Mouse (Mus musculus) heart, embryonic 14.5 days (tissue): Measurements from ENCODE around the gene Vps8. TPM values are rescaled to one million over a fixed set of nuclear protein-coding genes. Genes with fewer than 3 reads are reported as not detected.
"Not testable (repeated sequence)": the region's sequence is repeated elsewhere in the genome, so short reads cannot be mapped to it uniquely, and the experiment has no call there.

Experiments used
- ATAC-seq: fragments of 200-750 bp; cut with Nextera tagmentation; 2 replicates; pipeline ENCODE4 v1.8.0; 2017; ENCODE audit warnings: low read depth, moderate TSS enrichment; ENCODE audit not compliant: insufficient number of reproducible peaks, insufficient read depth, low FRiP score
- H3K27ac ChIP-seq, 2 experiments: fragments of 200-500 bp in 1 of 2; fragments of 300-500 bp in 1 of 2; sonication (generic) in 1 of 2; replicated peaks in 1 of 2; 2 replicates each; pipeline ENCODE4 v1.5.1; 2012 to 2014; ENCODE audit warnings: low read depth in 2 of 2, low read length in 2 of 2, control low read depth in 1 of 2, mild to moderate bottlenecking in 1 of 2, mixed read lengths in 1 of 2; ENCODE audit not compliant: control insufficient read depth in 1 of 2, insufficient read depth in 1 of 2
- H3K27me3 ChIP-seq: fragments of 300-500 bp; sonication (generic); 2 replicates; pipeline ENCODE4 v1.6.1; 2014; ENCODE audit warnings: mild to moderate bottlenecking, low read length, control low read depth; ENCODE audit not compliant: control insufficient read depth, insufficient read depth
- H3K36me3 ChIP-seq: fragments of 300-500 bp; sonication (generic); 2 replicates; pipeline ENCODE4 v1.6.1; 2014; ENCODE audit warnings: mild to moderate bottlenecking, control low read depth, low read length, mixed read lengths; ENCODE audit not compliant: control insufficient read depth, insufficient read depth
- H3K4me1 ChIP-seq, 2 experiments: fragments of 200-500 bp in 1 of 2; fragments of 300-500 bp in 1 of 2; sonication (generic) in 1 of 2; 2 replicates each; pipeline ENCODE4 v1.6.1; 2012 to 2014; ENCODE audit warnings: low read length in 2 of 2, control low read depth in 1 of 2, mixed read lengths in 1 of 2; ENCODE audit not compliant: control insufficient read depth in 2 of 2, insufficient read depth in 2 of 2
- H3K4me2 ChIP-seq: fragments of 300-500 bp; sonication (generic); 2 replicates; pipeline ENCODE4 v1.6.1; 2014; ENCODE audit warnings: mild to moderate bottlenecking, low read length
- H3K4me3 ChIP-seq, 2 experiments: fragments of 200-500 bp in 1 of 2; fragments of 300-500 bp in 1 of 2; sonication (generic) in 1 of 2; 2 replicates each; pipeline ENCODE4 v1.5.1; 2012 to 2014; ENCODE audit warnings: low read length in 2 of 2, mild to moderate bottlenecking in 2 of 2, control low read depth in 1 of 2, low read depth in 1 of 2, moderate library complexity in 1 of 2; ENCODE audit not compliant: control insufficient read depth in 1 of 2, insufficient read depth in 1 of 2
- H3K9ac ChIP-seq: fragments of 300-500 bp; sonication (generic); 2 replicates; pipeline ENCODE4 v1.6.1; 2014; ENCODE audit warnings: mild to moderate bottlenecking, low read length
- H3K9me3 ChIP-seq: fragments of 300-500 bp; sonication (generic); 2 replicates; pipeline ENCODE4 v1.6.1; 2016; ENCODE audit warnings: low read length, control low read depth; ENCODE audit not compliant: control insufficient read depth
- WGBS: fragments of 180-500 bp; shearing (Covaris S2); extraction: QIAGEN DNeasy Blood & Tissue Kit; methylation state at CpG from one replicate; pipeline ENCODE4 v1.1.7; 2014; 5-methylcytosine and 5-hydroxymethylcytosine counted together
- polyA plus RNA-seq: library from polyadenylated mRNA; unstranded; fragments of >200 nt; fragmentation: Nextera tagmentation; extraction: Ambion mirVana; gene quantifications from 2 replicates; pipeline ENCODE4 v1.2.1, GENCODE M21; 2014

Gene Vps8
- polyA plus RNA-seq, 1 experiment from 2014 or later: 27.7 TPM

GRCm38 (mm10) chr16:21664633-21665363 is 241.9 kb downstream of the Vps8 start:
- no peak overlapping the region for H3K27ac ChIP-seq
- no peak for ATAC-seq
- H3K36me3 ChIP-seq: no peaks in the 10 kb centered on the region
- H3K4me1 ChIP-seq: no peaks in the 10 kb centered on the region; a peak in 1 of 4 replicates
- H3K9ac ChIP-seq: no peak overlapping the region
- H3K4me3 ChIP-seq: no peak overlapping the region
- no peaks in the 10 kb centered on the region for H3K27me3 ChIP-seq
- no peaks in the 10 kb centered on the region; the same call in 1 of the 2 replicates for H3K9me3 ChIP-seq
- WGBS: 52% methylated on average over 18 of the region's 18 CpGs
- no peak overlapping the region for H3K4me2 ChIP-seq

GRCm38 (mm10) chr16:21665423-21665986 is 242.6 kb downstream of the Vps8 start:
- H3K27ac ChIP-seq: no peak overlapping the region
- WGBS: 38% methylated on average over 4 of the region's 4 CpGs
- no peak overlapping the region for H3K4me3 ChIP-seq
- no peak overlapping the region for H3K4me2 ChIP-seq
- ATAC-seq: no peak
- no peak overlapping the region for H3K9ac ChIP-seq
- H3K27me3 ChIP-seq: no peaks in the 10 kb centered on the region
- no peaks in the 10 kb centered on the region; the same call in 1 of the 2 replicates for H3K9me3 ChIP-seq
- no peaks in the 10 kb centered on the region for H3K36me3 ChIP-seq
- no peaks in the 10 kb centered on the region; a peak in 1 of 4 replicates for H3K4me1 ChIP-seq

- H3K4me1 ChIP-seq: no peaks in the 10 kb centered on the region
- no peaks in the 10 kb centered on the region; the same call in 1 of the 2 replicates for H3K9me3 ChIP-seq
- no peak for ATAC-seq
- peaks cover 11% of the 10 kb centered on the region; the same call in 1 of the 2 replicates for H3K36me3 ChIP-seq
- 71% methylated on average over 4 of the region's 4 CpGs for WGBS
- H3K4me2 ChIP-seq: no peak overlapping the region
- no peak overlapping the region for H3K4me3 ChIP-seq
- H3K9ac ChIP-seq: no peak overlapping the region
- no peaks in the 10 kb centered on the region for H3K27me3 ChIP-seq
- H3K27ac ChIP-seq: no peak overlapping the region
Observed at GRCm38 (mm10) chr16:21671878-21672277, 249.0 kb downstream of the Vps8 start.

- not testable (repeated sequence) for H3K4me2 ChIP-seq, H3K9me3 ChIP-seq, ATAC-seq, H3K4me3 ChIP-seq, H3K27me3 ChIP-seq, H3K4me1 ChIP-seq, H3K9ac ChIP-seq, H3K27ac ChIP-seq
- peaks cover 16% of the 10 kb centered on the region; the same call in 1 of the 2 replicates for H3K36me3 ChIP-seq
Observed at GRCm38 (mm10) chr16:21673046-21673445, 250.1 kb downstream of the Vps8 start.

- not testable (repeated sequence) for H3K27me3 ChIP-seq, H3K27ac ChIP-seq, H3K4me1 ChIP-seq, H3K4me3 ChIP-seq, ATAC-seq, H3K9me3 ChIP-seq, H3K9ac ChIP-seq, H3K4me2 ChIP-seq
- WGBS: 95% methylated on average over 1 of the region's 1 CpGs
- peaks cover 16% of the 10 kb centered on the region; the same call in 1 of the 2 replicates for H3K36me3 ChIP-seq
Observed at GRCm38 (mm10) chr16:21673651-21674050, 250.7 kb downstream of the Vps8 start.

GRCm38 (mm10) chr16:21676791-21677190 is 253.9 kb downstream of the Vps8 start:
- no peak overlapping the region for H3K9ac ChIP-seq
- no peak for ATAC-seq
- 78% methylated on average over 7 of the region's 7 CpGs for WGBS
- H3K27ac ChIP-seq: no peak overlapping the region
- no peak overlapping the region for H3K4me2 ChIP-seq
- H3K27me3 ChIP-seq: no peaks in the 10 kb centered on the region
- H3K4me1 ChIP-seq: no peaks in the 10 kb centered on the region
- H3K4me3 ChIP-seq: no peak overlapping the region
- no peaks in the 10 kb centered on the region for H3K9me3 ChIP-seq
- peaks cover 16% of the 10 kb centered on the region; the same call in 1 of the 2 replicates for H3K36me3 ChIP-seq

- WGBS: 30% methylated on average over 5 of the region's 5 CpGs
- no peak overlapping the region for H3K4me3 ChIP-seq
- no peak for ATAC-seq
Observed at GRCm38 (mm10) chr16:21687406-21687805, 264.5 kb downstream of the Vps8 start.

More at GRCm38 (mm10) chr16:21687406-21687805, 264.5 kb downstream of the Vps8 start:
- no peak overlapping the region for H3K9ac ChIP-seq
- peak overlapping the region; percentile 47 to 64; a peak in 3 of 4 replicates for H3K27ac ChIP-seq
- no peaks in the 10 kb centered on the region for H3K27me3 ChIP-seq
- H3K4me1 ChIP-seq: peaks cover 17 to 40% of the 10 kb centered on the region in 2 experiments
- H3K9me3 ChIP-seq: peaks cover 6% of the 10 kb centered on the region; the same call in 1 of the 2 replicates
- H3K4me2 ChIP-seq: no peak overlapping the region; the same call in 1 of the 2 replicates
- no peaks in the 10 kb centered on the region for H3K36me3 ChIP-seq
